In genomic region chr19:11912037-11912532, GRCm38 (mm10) we compare ENCODE assay signal across 8 mouse cellular contexts. TPM values are rescaled to one million over a fixed set of nuclear protein-coding genes. Genes with fewer than 3 reads are reported as not detected.
DNase-seq lines count a peak whose midpoint lies in the region; ATAC-seq and TF ChIP-seq lines count a peak whose summit lies in the region.

Gene Patl1 (plus strand): TSS chr19:11912399.

- peak; percentile 92 for ATAC-seq in activated CD4-positive, CD25-positive, alpha-beta regulatory T cell, adult 4 months

- peak within 1 kb of the TSS; percentile 71 for H3K4me3 ChIP-seq in cortical plate, adult 2 months (ENCODE audit: insufficient read depth, low read length)
- peak within 1 kb of the TSS; percentile 95 for H3K4me3 ChIP-seq in megakaryocyte, embryonic 14.5 days (replicated peaks)

- H3K4me1 ChIP-seq in cortical plate, adult 2 months (ENCODE audit: control insufficient read depth, insufficient read depth, low read length), result no peaks in the 10 kb centered on the region; the same call in 1 of the 2 replicates
- peaks cover 36% of the 10 kb centered on the region for H3K4me1 ChIP-seq in megakaryocyte, embryonic 14.5 days

- peak; percentile 95 to 98 for DNase-seq in gastrocnemius, adult 8-10 months (ENCODE audit: low spot score in 2 of 2)
- DNase-seq in hindlimb bud, embryonic 11.5 days (ENCODE audit: extremely low spot score, low read depth, low spot score), result peak; percentile 82
- peak; percentile 94 to 98 for DNase-seq in left cerebral cortex, adult 8-10 months (ENCODE audit: low spot score in 2 of 2)
- DNase-seq in right cerebral cortex, postnatal 10 days (ENCODE audit: low spot score in 2 of 2), result peak; percentile 99 to 100
- DNase-seq in urinary bladder, postnatal 25 days (ENCODE audit: low spot score), result peak; percentile 97

- H3K27me3 ChIP-seq in megakaryocyte, embryonic 14.5 days (replicated peaks), result no peaks in the 10 kb centered on the region

- H3K27ac ChIP-seq in cortical plate, adult 2 months (ENCODE audit: insufficient read depth, low read length), result peak within 1 kb of the TSS; percentile 89

- peaks cover 20% of the 10 kb centered on the region for H3K36me3 ChIP-seq in megakaryocyte, embryonic 14.5 days (replicated peaks; ENCODE audit: low read length)

- H3K9me3 ChIP-seq in megakaryocyte, embryonic 14.5 days, result no peaks in the 10 kb centered on the region

- TF ChIP-seq POLR2A in cortical plate, adult 2 months (IDR thresholded peaks at IDR 0.05; ENCODE audit: extremely low read depth, insufficient read depth, low read length), result peak; percentile 91

- no peak for TF ChIP-seq CTCF in cortical plate, adult 2 months (IDR thresholded peaks at IDR 0.05; ENCODE audit: extremely low read depth, insufficient read depth, low read length)

RNA-seq across cellular contexts. Expression of gene Patl1, which starts in this region (rescaled TPM):
- 10 to 100 TPM; 14.5 to 15.9 TPM for polyA plus RNA-seq in activated CD4-positive, CD25-positive, alpha-beta regulatory T cell, adult 4 months (2017; shearing (Covaris generic))
- 15.5 and 17.2 TPM in 2 replicates for polyA plus RNA-seq in cortical plate, adult 2 months (2012; rRNA removed)
- 10 to 100 TPM; 23.0 to 29.3 (median 24.5) TPM for total RNA-seq in gastrocnemius, adult 8-10 months (2022)
- total RNA-seq in left cerebral cortex, adult 8-10 months (2022), result 10 to 100 TPM; 19.4 to 22.9 (median 21.1) TPM
- polyA plus RNA-seq in megakaryocyte, embryonic 14.5 days (2012; ENCODE audit: insufficient read depth, low replicate concordance), result 2.4 and 5.5 TPM in 2 replicates

Comparison
In these comparisons a context has a peak if more than half of its experiments do, and no peak if none do; other contexts are left out.
1. Peak in every context shown above with its lines: DNase-seq, ATAC-seq, H3K4me3 ChIP-seq and H3K27ac ChIP-seq.